Mouse (Mus musculus): ENCODE data around the gene Gpatch3.

Gpatch3 gene

GRCm38 (mm10) chr4:133574070-133574842 lies at the start of gene Gpatch3:
Gene Gpatch3 (plus strand): TSS chr4:133574745.
- DNase-seq (ENCODE audit: low read depth, low spot score), result peak; percentile 71

GRCm38 (mm10) chr4:133527788-133528187 lies 46.8 kb upstream of the Gpatch3 start:
- no peak for DNase-seq (ENCODE audit: low read depth, low spot score)

- no peak for DNase-seq (ENCODE audit: low read depth, low spot score)
Observed at GRCm38 (mm10) chr4:133532777-133533176, 41.8 kb upstream of the Gpatch3 start.

GRCm38 (mm10) chr4:133536081-133536480 lies 38.5 kb upstream of the Gpatch3 start:
- DNase-seq (ENCODE audit: low read depth, low spot score), result no peak

GRCm38 (mm10) chr4:133536652-133537051 lies 37.9 kb upstream of the Gpatch3 start:
- no peak for DNase-seq (ENCODE audit: low read depth, low spot score)

- DNase-seq (ENCODE audit: low read depth, low spot score), result peak; percentile 92
Observed at GRCm38 (mm10) chr4:133545272-133546231, 29.0 kb upstream of the Gpatch3 start, which contains the start of gene Nudc. Gene Nudc (minus strand): TSS chr4:133545996.

GRCm38 (mm10) chr4:133552029-133552428 lies 22.5 kb upstream of the Gpatch3 start:
- DNase-seq (ENCODE audit: low read depth, low spot score), result no peak

GRCm38 (mm10) chr4:133552768-133553447 lies 21.6 kb upstream of the Gpatch3 start, which contains the start of gene Nr0b2:
Gene Nr0b2 (plus strand): TSS chr4:133553376.
- DNase-seq (ENCODE audit: low read depth, low spot score), result no peak

GRCm38 (mm10) chr4:133553448-133554330 lies 20.9 kb upstream of the Gpatch3 start:
- DNase-seq (ENCODE audit: low read depth, low spot score), result no peak

GRCm38 (mm10) chr4:133557041-133557717 lies 17.4 kb upstream of the Gpatch3 start:
- no peak for DNase-seq (ENCODE audit: low read depth, low spot score)

- no peak for DNase-seq (ENCODE audit: low read depth, low spot score)
Observed at GRCm38 (mm10) chr4:133559846-133560245, 14.7 kb upstream of the Gpatch3 start.

GRCm38 (mm10) chr4:133561622-133562021 lies 12.9 kb upstream of the Gpatch3 start:
- DNase-seq (ENCODE audit: low read depth, low spot score), result no peak

- no peak for DNase-seq (ENCODE audit: low read depth, low spot score)
Observed at GRCm38 (mm10) chr4:133563123-133563571, 11.4 kb upstream of the Gpatch3 start.

- no peak for DNase-seq (ENCODE audit: low read depth, low spot score)
Observed at GRCm38 (mm10) chr4:133567251-133567650, 7.3 kb upstream of the Gpatch3 start.

- no peak for DNase-seq (ENCODE audit: low read depth, low spot score)
Observed at GRCm38 (mm10) chr4:133569291-133570065, 5.1 kb upstream of the Gpatch3 start.

- no peak for DNase-seq (ENCODE audit: low read depth, low spot score)
Observed at GRCm38 (mm10) chr4:133570066-133570466, 4.5 kb upstream of the Gpatch3 start.

GRCm38 (mm10) chr4:133574843-133575202 lies 278 bp downstream of the Gpatch3 start:
- no peak for DNase-seq (ENCODE audit: low read depth, low spot score)

GRCm38 (mm10) chr4:133577983-133578382 lies 3.4 kb downstream of the Gpatch3 start:
- DNase-seq (ENCODE audit: low read depth, low spot score), result no peak

- no peak for DNase-seq (ENCODE audit: low read depth, low spot score)
Observed at GRCm38 (mm10) chr4:133583690-133584058, 9.1 kb downstream of the Gpatch3 start.

All from WW6 (cell line).